Mouse (Mus musculus): ENCODE results near the gene Wfdc5. TPM values are rescaled to one million over a fixed set of nuclear protein-coding genes. Genes with fewer than 3 reads are reported as not detected.

Wfdc5 gene
- polyA plus RNA-seq, 1 experiment from 2014 or later, result not detected

- 81% methylated on average over 1 of the region's 1 CpGs for WGBS
- DNase-seq (ENCODE audit: low spot score), result no peak
- no peak overlapping the region for H3K4me2 ChIP-seq (ENCODE audit: low read length)
- peaks cover 16% of the 10 kb centered on the region for H3K4me1 ChIP-seq (replicated peaks; ENCODE audit: control insufficient read depth, insufficient read depth, low read length)
- no peaks in the 10 kb centered on the region for H3K9me3 ChIP-seq (ENCODE audit: control insufficient read depth, low read length)
- ATAC-seq (replicated peaks; ENCODE audit: low FRiP score, low TSS enrichment, low read depth), result no peak
- H3K4me3 ChIP-seq (ENCODE audit: low read depth, low read length), result no peak overlapping the region
- H3K27me3 ChIP-seq (replicated peaks; ENCODE audit: control insufficient read depth, insufficient read depth, low read length), result no peaks in the 10 kb centered on the region
- H3K27ac ChIP-seq (ENCODE audit: low read depth), result no peak overlapping the region
- no peak overlapping the region for H3K9ac ChIP-seq (ENCODE audit: low read length)
- peaks cover 8% of the 10 kb centered on the region; the same call in 1 of the 2 replicates for H3K36me3 ChIP-seq (ENCODE audit: control insufficient read depth, insufficient read depth, low read length)
These were observed 51.0 kb downstream of the Wfdc5 start for GRCm38 (mm10) chr2:164131586-164131985.

DNA sequence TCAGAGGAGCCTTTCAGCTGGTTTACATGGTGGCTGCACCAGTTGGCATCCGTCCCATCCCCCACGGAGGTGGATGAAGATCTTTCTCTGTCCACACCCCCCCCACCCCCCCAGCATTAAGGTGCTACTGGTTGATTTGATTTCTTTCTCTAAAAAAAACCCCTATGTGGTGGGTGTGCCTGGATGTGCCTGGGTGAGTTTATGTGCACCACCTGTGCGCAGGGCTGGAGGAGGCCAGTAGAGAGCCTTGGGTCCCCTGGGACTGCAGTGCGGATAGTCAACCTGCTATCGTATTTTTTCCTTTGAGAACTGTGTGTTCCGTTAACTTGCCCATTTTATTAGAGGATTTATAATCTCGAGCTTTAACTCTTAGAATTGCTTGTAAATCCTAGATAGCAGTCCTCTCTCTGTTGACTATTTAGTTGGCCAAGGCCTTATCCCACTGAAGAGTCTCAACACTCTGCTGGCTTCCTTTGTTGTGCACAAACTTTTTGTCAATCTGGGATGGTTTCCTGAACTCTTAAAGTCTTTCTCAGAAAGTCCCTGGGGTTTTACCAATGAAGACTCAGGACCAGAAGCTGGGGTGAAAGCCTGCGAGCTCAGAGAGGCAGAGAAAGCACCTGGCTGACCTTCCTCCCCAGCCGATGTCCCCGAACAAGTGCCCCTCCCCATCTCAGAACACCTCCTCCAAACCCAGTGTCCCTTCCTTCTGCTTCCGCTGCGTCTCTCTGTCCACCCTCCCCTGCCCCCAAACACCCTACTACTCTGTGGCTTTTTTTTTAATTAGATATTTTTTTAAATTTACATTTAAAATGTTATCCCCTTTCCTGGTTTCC is 53.7 kb downstream of the Wfdc5 start:
- Histone ChIP-seq H3K9me3 (ENCODE audit: control insufficient read depth, low read length) (no peaks in the 10 kb centered on the region), H3K9ac (ENCODE audit: low read length) (no peak overlapping the region), H3K4me2 (ENCODE audit: low read length) (no peak overlapping the region), H3K4me1 (replicated peaks; ENCODE audit: control insufficient read depth, insufficient read depth, low read length) (no peaks in the 10 kb centered on the region), H3K36me3 (ENCODE audit: control insufficient read depth, insufficient read depth, low read length) (peaks cover 14% of the 10 kb centered on the region), H3K27me3 (replicated peaks; ENCODE audit: control insufficient read depth, insufficient read depth, low read length) (no peaks in the 10 kb centered on the region), H3K4me3 (ENCODE audit: low read depth, low read length) (no peak overlapping the region), H3K27ac (ENCODE audit: low read depth) (no peak overlapping the region)
- ATAC-seq (replicated peaks; ENCODE audit: low FRiP score, low TSS enrichment, low read depth) (no peak), DNase-seq (ENCODE audit: low spot score) (no peak)
- 91% methylated on average over 12 of the region's 12 CpGs for WGBS

DNA sequence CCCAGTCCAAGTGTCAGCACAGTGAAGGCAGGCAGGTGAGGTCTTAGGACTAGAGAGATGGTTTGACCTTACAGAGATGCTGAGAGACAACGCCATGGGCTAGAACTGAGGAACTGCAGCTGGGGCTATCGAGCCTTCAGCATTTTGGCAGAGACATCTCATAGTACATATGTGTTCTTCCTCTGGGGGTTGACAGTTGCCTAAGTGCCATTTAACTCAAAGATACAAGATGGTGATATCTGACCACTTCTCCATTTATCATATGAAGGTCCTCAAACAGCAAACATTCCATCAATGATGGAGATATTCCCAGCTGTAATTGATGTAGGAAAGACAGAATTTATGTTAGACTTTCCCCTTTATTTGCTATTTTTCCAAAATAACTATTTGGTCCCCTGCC is 55.2 kb downstream of the Wfdc5 start:
- Histone ChIP-seq H3K9me3 (ENCODE audit: control insufficient read depth, low read length) (no peaks in the 10 kb centered on the region), H3K9ac (ENCODE audit: low read length) (no peak overlapping the region), H3K36me3 (ENCODE audit: control insufficient read depth, insufficient read depth, low read length) (peaks cover 11% of the 10 kb centered on the region), H3K4me1 (replicated peaks; ENCODE audit: control insufficient read depth, insufficient read depth, low read length) (no peaks in the 10 kb centered on the region), H3K4me3 (ENCODE audit: low read depth, low read length) (no peak overlapping the region), H3K4me2 (ENCODE audit: low read length) (no peak overlapping the region), H3K27ac (ENCODE audit: low read depth) (no peak overlapping the region), H3K27me3 (replicated peaks; ENCODE audit: control insufficient read depth, insufficient read depth, low read length) (no peaks in the 10 kb centered on the region)
- 94% methylated on average over 2 of the region's 2 CpGs for WGBS
- DNase-seq (ENCODE audit: low spot score) (no peak), ATAC-seq (replicated peaks; ENCODE audit: low FRiP score, low TSS enrichment, low read depth) (no peak)

- Histone ChIP-seq H3K27me3 (replicated peaks; ENCODE audit: control insufficient read depth, insufficient read depth, low read length) (no peaks in the 10 kb centered on the region), H3K9ac (ENCODE audit: low read length) (no peak overlapping the region), H3K4me3 (ENCODE audit: low read depth, low read length) (no peak overlapping the region), H3K4me2 (ENCODE audit: low read length) (no peak overlapping the region), H3K36me3 (ENCODE audit: control insufficient read depth, insufficient read depth, low read length) (peaks cover 15% of the 10 kb centered on the region; the same call in 1 of the 2 replicates), H3K27ac (ENCODE audit: low read depth) (no peak overlapping the region), H3K9me3 (ENCODE audit: control insufficient read depth, low read length) (no peaks in the 10 kb centered on the region), H3K4me1 (replicated peaks; ENCODE audit: control insufficient read depth, insufficient read depth, low read length) (no peaks in the 10 kb centered on the region)
- DNase-seq (ENCODE audit: low spot score) (no peak), ATAC-seq (replicated peaks; ENCODE audit: low FRiP score, low TSS enrichment, low read depth) (no peak)
- 67% methylated on average over 13 of the region's 13 CpGs for WGBS
These were observed 56.0 kb downstream of the Wfdc5 start for GRCm38 (mm10) chr2:164126533-164126955.

Other genes starting within 250 kb of the Wfdc5 start
- 286 and 289 TPM in 2 replicates for gene Ywhab, start 187.8 kb downstream of the Wfdc5 start, polyA plus RNA-seq (2014; fragmentation: Nextera tagmentation; extraction: Ambion mirVana)
- 0.73 and 1.5 TPM in 2 replicates for gene Pabpc1l, start 157.3 kb downstream of the Wfdc5 start, polyA plus RNA-seq (2014; fragmentation: Nextera tagmentation; extraction: Ambion mirVana)
- 27.8 and 29.1 TPM in 2 replicates for gene Stk4, start 112.4 kb downstream of the Wfdc5 start, polyA plus RNA-seq (2014; fragmentation: Nextera tagmentation; extraction: Ambion mirVana)
- gene Tomm34, start 111.6 kb downstream of the Wfdc5 start, polyA plus RNA-seq (2014; fragmentation: Nextera tagmentation; extraction: Ambion mirVana), result 65.9 and 69.4 TPM in 2 replicates
- 0.12 and 0.43 TPM in 2 replicates for gene Kcns1, start 11.6 kb downstream of the Wfdc5 start, polyA plus RNA-seq (2014; fragmentation: Nextera tagmentation; extraction: Ambion mirVana)
- gene Wfdc12, start 7.9 kb upstream of the Wfdc5 start, polyA plus RNA-seq (2014; fragmentation: Nextera tagmentation; extraction: Ambion mirVana), result not detected in 2 replicates
- not detected in 2 replicates for gene Wfdc15a, start 17.4 kb upstream of the Wfdc5 start, polyA plus RNA-seq (2014; fragmentation: Nextera tagmentation; extraction: Ambion mirVana)
- gene Wfdc15b, start 38.9 kb upstream of the Wfdc5 start, polyA plus RNA-seq (2014; fragmentation: Nextera tagmentation; extraction: Ambion mirVana), result 18.9 and 31.3 TPM in 2 replicates
- not detected in 2 replicates for gene Svs2, start 55.7 kb upstream of the Wfdc5 start, polyA plus RNA-seq (2014; fragmentation: Nextera tagmentation; extraction: Ambion mirVana)
- gene Svs3b, start 73.9 kb upstream of the Wfdc5 start, polyA plus RNA-seq (2014; fragmentation: Nextera tagmentation; extraction: Ambion mirVana), result not detected in 2 replicates
- gene Svs4, start 95.7 kb upstream of the Wfdc5 start, polyA plus RNA-seq (2014; fragmentation: Nextera tagmentation; extraction: Ambion mirVana), result not detected in 2 replicates
- gene Svs3a, start 106.5 kb upstream of the Wfdc5 start, polyA plus RNA-seq (2014; fragmentation: Nextera tagmentation; extraction: Ambion mirVana), result not detected in 2 replicates
- not detected in 2 replicates for gene Svs6, start 134.0 kb upstream of the Wfdc5 start, polyA plus RNA-seq (2014; fragmentation: Nextera tagmentation; extraction: Ambion mirVana)
- gene Svs5, start 150.0 kb upstream of the Wfdc5 start, polyA plus RNA-seq (2014; fragmentation: Nextera tagmentation; extraction: Ambion mirVana), result 0.31 TPM in 1 of 2 replicates, not detected in the other
- gene Slpi, start 206.4 kb upstream of the Wfdc5 start, polyA plus RNA-seq (2014; fragmentation: Nextera tagmentation; extraction: Ambion mirVana), result 0.32 TPM in 1 of 2 replicates, not detected in the other
- gene Rbpjl, start 220.4 kb upstream of the Wfdc5 start, polyA plus RNA-seq (2014; fragmentation: Nextera tagmentation; extraction: Ambion mirVana), result 0.07 and 10.4 TPM in 2 replicates
- gene Matn4, start 222.4 kb upstream of the Wfdc5 start, polyA plus RNA-seq (2014; fragmentation: Nextera tagmentation; extraction: Ambion mirVana), result 1.7 and 1.9 TPM in 2 replicates

All from intestine, embryonic 14.5 days (tissue).